Mouse (Mus musculus) embryonic facial prominence, embryonic 10.5 days (tissue): Measurements from ENCODE around the gene Pthlh. TPM values are rescaled to one million over a fixed set of nuclear protein-coding genes. Genes with fewer than 3 reads are reported as not detected.
"Not testable (repeated sequence)": the region's sequence is repeated elsewhere in the genome, so short reads cannot be mapped to it uniquely, and the experiment has no call there.

ENCODE experiments used
- DNase-seq: peaks from one replicate; pipeline ENCODE4 v3.0.0-alpha.2; 2017; ENCODE audit warnings: low spot score
- H3K27ac ChIP-seq: fragments of 300-500 bp; sonication (generic); replicated peaks from 2 replicates; pipeline ENCODE4 v1.5.1; 2016; ENCODE audit warnings: mild to moderate bottlenecking
- H3K27me3 ChIP-seq: fragments of 300-500 bp; sonication (generic); replicated peaks from 2 replicates; pipeline ENCODE4 v1.6.1; 2016; ENCODE audit warnings: low read depth, mild to moderate bottlenecking; ENCODE audit not compliant: poor library complexity, severe bottlenecking
- H3K36me3 ChIP-seq: fragments of 300-500 bp; sonication (generic); replicated peaks from 2 replicates; pipeline ENCODE4 v1.6.1; 2016; ENCODE audit warnings: mild to moderate bottlenecking, moderate library complexity
- H3K4me1 ChIP-seq: fragments of 300-500 bp; sonication (generic); 2 replicates; pipeline ENCODE4 v1.6.1; 2016
- H3K4me3 ChIP-seq: fragments of 300-500 bp; sonication (generic); 2 replicates; pipeline ENCODE4 v1.5.1; 2016; ENCODE audit warnings: mild to moderate bottlenecking, moderate library complexity
- H3K9me3 ChIP-seq: fragments of 300-500 bp; sonication (generic); 2 replicates; pipeline ENCODE4 v1.6.1; 2016; ENCODE audit warnings: mild to moderate bottlenecking
- WGBS: fragments of 180-500 bp; shearing (Covaris S2); methylation state at CpG from one replicate; pipeline ENCODE4 v1.1.7; 2016; 5-methylcytosine and 5-hydroxymethylcytosine counted together
- polyA plus RNA-seq: library from polyadenylated mRNA; unstranded; fragments of >200 nt; fragmentation: Nextera tagmentation; extraction: Ambion mirVana; gene quantifications from 2 replicates; pipeline ENCODE4 v1.2.1, GENCODE M21; 2016

Pthlh gene
- 0.99 and 1.4 TPM in 2 replicates for polyA plus RNA-seq

GRCm38 (mm10) chr6:147263587-147264565 is at the start of gene Pthlh:
Gene Pthlh (minus strand): TSS chr6:147264183.
- Histone ChIP-seq H3K36me3 (no peaks in the 10 kb centered on the region), H3K4me1 (peaks cover 32% of the 10 kb centered on the region), H3K27me3 (peaks cover 89% of the 10 kb centered on the region), H3K9me3 (no peaks in the 10 kb centered on the region), H3K27ac (peak within 1 kb of the TSS; percentile 40; the same call in 1 of the 2 replicates), H3K4me3 (peak within 1 kb of the TSS; percentile 67)
- peak; percentile 76 for DNase-seq
- WGBS = under 1% methylated on average over 68 of the region's 68 CpGs

- Histone ChIP-seq H3K4me3 (no peak overlapping the region), H3K27me3 (no peaks in the 10 kb centered on the region), H3K4me1 (peaks cover 8% of the 10 kb centered on the region), H3K36me3 (no peaks in the 10 kb centered on the region), H3K9me3 (no peaks in the 10 kb centered on the region), H3K27ac (no peak overlapping the region)
- DNase-seq = no peak
Measured at GRCm38 (mm10) chr6:147313331-147313730, 49.3 kb upstream of the Pthlh start.

- H3K4me1 ChIP-seq = no peaks in the 10 kb centered on the region
- H3K9me3 ChIP-seq = no peaks in the 10 kb centered on the region
- H3K4me3 ChIP-seq = no peak overlapping the region
- no peaks in the 10 kb centered on the region for H3K27me3 ChIP-seq
- H3K27ac ChIP-seq = no peak overlapping the region
- 83% methylated on average over 7 of the region's 7 CpGs for WGBS
- DNase-seq = no peak
- no peaks in the 10 kb centered on the region for H3K36me3 ChIP-seq
Measured at GRCm38 (mm10) chr6:147310435-147310978, 46.5 kb upstream of the Pthlh start.

- Histone ChIP-seq H3K27ac (no peak overlapping the region), H3K36me3 (no peaks in the 10 kb centered on the region), H3K27me3 (no peaks in the 10 kb centered on the region), H3K4me3 (no peak overlapping the region), H3K4me1 (no peaks in the 10 kb centered on the region), H3K9me3 (no peaks in the 10 kb centered on the region)
- no peak for DNase-seq
- WGBS = 88% methylated on average over 4 of the region's 4 CpGs
Measured at GRCm38 (mm10) chr6:147310035-147310434, 46.1 kb upstream of the Pthlh start.

GRCm38 (mm10) chr6:147304236-147304635 is 40.3 kb upstream of the Pthlh start:
- H3K9me3 ChIP-seq, DNase-seq, H3K36me3 ChIP-seq, H3K27ac ChIP-seq, H3K4me3 ChIP-seq, H3K4me1 ChIP-seq, H3K27me3 ChIP-seq: not testable (repeated sequence)
- WGBS = 88% methylated on average over 9 of the region's 9 CpGs

- Histone ChIP-seq H3K27ac (no peak overlapping the region), H3K4me3 (no peak overlapping the region), H3K36me3 (no peaks in the 10 kb centered on the region), H3K27me3 (no peaks in the 10 kb centered on the region), H3K9me3 (no peaks in the 10 kb centered on the region), H3K4me1 (no peaks in the 10 kb centered on the region)
- WGBS = 88% methylated on average over 5 of the region's 5 CpGs
- no peak for DNase-seq
Measured at GRCm38 (mm10) chr6:147299607-147300006, 35.6 kb upstream of the Pthlh start.

- no peaks in the 10 kb centered on the region for H3K36me3 ChIP-seq
- no peak for DNase-seq
- H3K27me3 ChIP-seq = no peaks in the 10 kb centered on the region
- H3K4me1 ChIP-seq = no peaks in the 10 kb centered on the region; the same call in 1 of the 2 replicates
- peaks cover 6% of the 10 kb centered on the region; the same call in 1 of the 2 replicates for H3K9me3 ChIP-seq
- no peak overlapping the region for H3K27ac ChIP-seq
- WGBS = 56% methylated on average over 5 of the region's 5 CpGs
- no peak overlapping the region for H3K4me3 ChIP-seq
Measured at GRCm38 (mm10) chr6:147279309-147279708, 15.3 kb upstream of the Pthlh start.

GRCm38 (mm10) chr6:147268143-147268790 is 4.3 kb upstream of the Pthlh start:
- DNase-seq = peak; percentile 72
- Histone ChIP-seq H3K27me3 (peaks cover 56% of the 10 kb centered on the region), H3K36me3 (no peaks in the 10 kb centered on the region), H3K4me1 (peaks cover 26% of the 10 kb centered on the region), H3K4me3 (no peak overlapping the region), H3K27ac (no peak overlapping the region), H3K9me3 (no peaks in the 10 kb centered on the region)
- 3% methylated on average over 19 of the region's 19 CpGs for WGBS

- no peaks in the 10 kb centered on the region for H3K36me3 ChIP-seq
- DNase-seq = no peak
- peaks cover 74% of the 10 kb centered on the region for H3K27me3 ChIP-seq
- H3K4me1 ChIP-seq = peaks cover 32% of the 10 kb centered on the region
- H3K4me3 ChIP-seq = no peak overlapping the region
- H3K9me3 ChIP-seq = no peaks in the 10 kb centered on the region
- H3K27ac ChIP-seq = no peak overlapping the region
- 82% methylated on average over 6 of the region's 6 CpGs for WGBS
Measured at GRCm38 (mm10) chr6:147266466-147266865, 2.5 kb upstream of the Pthlh start.

GRCm38 (mm10) chr6:147263178-147263577 is 805 bp downstream of the Pthlh start:
- H3K27ac ChIP-seq = no peak overlapping the region
- H3K4me3 ChIP-seq = peak overlapping the region; percentile 67
- H3K9me3 ChIP-seq = no peaks in the 10 kb centered on the region
- peaks cover 87% of the 10 kb centered on the region for H3K27me3 ChIP-seq
- DNase-seq = peak; percentile 53
- WGBS = under 1% methylated on average over 21 of the region's 21 CpGs
- H3K36me3 ChIP-seq = no peaks in the 10 kb centered on the region
- peaks cover 27% of the 10 kb centered on the region for H3K4me1 ChIP-seq

GRCm38 (mm10) chr6:147261616-147262015 is 2.4 kb downstream of the Pthlh start:
- H3K27me3 ChIP-seq = peaks cover 72% of the 10 kb centered on the region

GRCm38 (mm10) chr6:147260766-147261165 is 3.2 kb downstream of the Pthlh start:
- Histone ChIP-seq H3K4me3 (no peak overlapping the region), H3K36me3 (no peaks in the 10 kb centered on the region), H3K27me3 (peaks cover 63% of the 10 kb centered on the region), H3K9me3 (no peaks in the 10 kb centered on the region), H3K4me1 (peaks cover 22% of the 10 kb centered on the region), H3K27ac (no peak overlapping the region)
- WGBS = 75% methylated on average over 3 of the region's 3 CpGs
- no peak for DNase-seq

More at GRCm38 (mm10) chr6:147261616-147262015, 2.4 kb downstream of the Pthlh start:
- no peaks in the 10 kb centered on the region for H3K9me3 ChIP-seq
- H3K4me3 ChIP-seq = no peak overlapping the region
- H3K4me1 ChIP-seq = peaks cover 22% of the 10 kb centered on the region
- no peak overlapping the region for H3K27ac ChIP-seq
- no peak for DNase-seq
- 57% methylated on average over 3 of the region's 3 CpGs for WGBS
- H3K36me3 ChIP-seq = no peaks in the 10 kb centered on the region
